Mouse (Mus musculus) hindbrain, postnatal 0 days (tissue): Measurements from ENCODE around the gene Tmem150c. TPM values are rescaled to one million over a fixed set of nuclear protein-coding genes. Genes with fewer than 3 reads are reported as not detected.
A peak's percentile ranks its signal among the peaks of the same experiment; 100 is the strongest.

Source experiments
- ATAC-seq: fragments of 200-750 bp; cut with Nextera tagmentation; 2 replicates; pipeline ENCODE4 v1.8.0; 2017; ENCODE audit warnings: mild to moderate bottlenecking, moderate TSS enrichment, moderate library complexity
- DNase-seq: peaks from one replicate; pipeline ENCODE4 v3.0.0-alpha.2; 2015; ENCODE audit warnings: low spot score
- H3K27ac ChIP-seq: fragments of 300-500 bp; sonication (generic); 2 replicates; pipeline ENCODE4 v1.5.1; 2014; ENCODE audit warnings: mild to moderate bottlenecking
- H3K27me3 ChIP-seq: fragments of 300-500 bp; sonication (generic); 2 replicates; pipeline ENCODE4 v1.6.1; 2014; ENCODE audit warnings: low read length, mixed read lengths; ENCODE audit not compliant: insufficient read depth
- H3K36me3 ChIP-seq: fragments of 300-500 bp; sonication (generic); 2 replicates; pipeline ENCODE4 v1.6.1; 2014; ENCODE audit warnings: low read length, mixed read lengths; ENCODE audit not compliant: insufficient read depth
- H3K4me1 ChIP-seq: fragments of 300-500 bp; sonication (generic); 2 replicates; pipeline ENCODE4 v1.6.1; 2014; ENCODE audit warnings: antibody characterized with exemption, low read length, mixed read lengths; ENCODE audit not compliant: insufficient read depth
- H3K4me2 ChIP-seq: fragments of 300-500 bp; sonication (generic); 2 replicates; pipeline ENCODE4 v1.6.1; 2014; ENCODE audit warnings: low read depth, mild to moderate bottlenecking, low read length, moderate library complexity, mixed read lengths
- H3K4me3 ChIP-seq: fragments of 300-500 bp; sonication (generic); 2 replicates; pipeline ENCODE4 v1.5.1; 2014; ENCODE audit warnings: low read length
- H3K9ac ChIP-seq: fragments of 300-500 bp; sonication (generic); replicated peaks from 2 replicates; pipeline ENCODE4 v1.6.1; 2014; ENCODE audit warnings: mild to moderate bottlenecking, low read length, moderate library complexity, mixed read lengths
- H3K9me3 ChIP-seq: fragments of 300-500 bp; sonication (generic); 2 replicates; pipeline ENCODE4 v1.6.1; 2016; ENCODE audit warnings: low read length, mixed read lengths
- CTCF ChIP-seq: IDR thresholded peaks from 2 replicates; pipeline ENCODE4 v1.5.1; 2016; ENCODE audit warnings: antibody characterized with exemption, control low read depth, low read depth
- WGBS: fragments of 180-500 bp; shearing (Covaris S2); extraction: QIAGEN DNeasy Blood & Tissue Kit; methylation state at CpG from one replicate; pipeline ENCODE4 v1.1.7; 2014; 5-methylcytosine and 5-hydroxymethylcytosine counted together
- polyA plus RNA-seq: library from polyadenylated mRNA; unstranded; fragments of >200 nt; fragmentation: Nextera tagmentation; extraction: Ambion mirVana; gene quantifications from 2 replicates; pipeline ENCODE4 v1.2.1, GENCODE M21; 2015
- total RNA-seq: library from RNA; depleted of rRNA; stranded (reverse); fragments of >200 nt; gene quantifications from 2 replicates; pipeline ENCODE4 v1.2.3, GENCODE M21; 2014

Tmem150c gene
- total and polyA plus RNA-seq, 2 experiments from 2014 or later: 32.7 to 59.5 TPM

DNA sequence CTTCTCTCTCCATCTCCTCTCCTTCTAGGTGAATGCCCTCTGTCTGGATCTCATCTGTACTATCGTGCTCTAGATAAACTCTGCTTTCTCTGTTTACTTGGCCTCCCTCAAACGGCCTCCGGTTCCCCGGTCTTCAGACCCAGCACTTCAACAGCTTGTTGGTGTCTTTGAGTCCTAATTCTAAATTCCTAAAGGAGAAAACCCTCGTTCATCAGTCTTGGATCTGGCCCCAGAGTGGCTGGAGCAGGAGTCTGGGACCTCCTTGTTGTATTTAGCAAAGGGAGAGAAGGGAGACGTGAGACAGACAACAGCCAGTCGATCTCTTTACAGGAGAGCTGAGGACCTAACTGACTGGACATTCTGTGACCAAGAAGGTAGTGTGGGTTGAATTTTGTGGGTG lies 27.0 kb upstream of the Tmem150c start:
- ATAC-seq (no peak), DNase-seq (no peak)
- no peaks in the 10 kb centered on the region for H3K9me3 ChIP-seq
- H3K4me3 ChIP-seq: no peak overlapping the region
- H3K36me3 ChIP-seq: no peaks in the 10 kb centered on the region
- H3K9ac ChIP-seq: no peak overlapping the region
- H3K4me2 ChIP-seq: no peak overlapping the region
- H3K4me1 ChIP-seq: no peaks in the 10 kb centered on the region
- no peaks in the 10 kb centered on the region for H3K27me3 ChIP-seq
- H3K27ac ChIP-seq: no peak overlapping the region
- WGBS: 79% methylated on average over 7 of the region's 7 CpGs
- TF ChIP-seq CTCF: no peak

DNA sequence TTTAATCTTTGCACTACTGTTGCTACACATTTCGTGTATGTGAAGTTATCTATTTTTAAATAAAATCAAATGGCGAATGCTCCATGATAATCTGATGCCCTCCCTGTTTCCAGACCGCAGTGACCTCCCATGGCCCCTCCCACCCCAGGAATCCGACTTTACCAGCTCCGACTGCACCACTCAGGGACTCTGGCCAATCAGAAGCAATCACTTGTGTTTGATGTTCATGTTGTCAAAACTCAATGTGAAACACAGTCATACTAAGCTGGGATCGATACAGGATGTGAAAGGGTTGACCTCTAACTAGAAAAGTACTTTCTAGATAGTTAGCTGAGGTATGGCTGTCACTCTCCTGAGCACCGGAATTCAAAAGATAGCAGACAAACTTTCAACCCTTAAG lies 26.3 kb upstream of the Tmem150c start:
- Histone ChIP-seq H3K36me3 (no peaks in the 10 kb centered on the region), H3K9me3 (no peaks in the 10 kb centered on the region), H3K4me3 (no peak overlapping the region), H3K9ac (no peak overlapping the region), H3K27ac (no peak overlapping the region), H3K4me2 (no peak overlapping the region), H3K4me1 (no peaks in the 10 kb centered on the region), H3K27me3 (no peaks in the 10 kb centered on the region)
- WGBS: 37% methylated on average over 7 of the region's 7 CpGs
- no peak for TF ChIP-seq CTCF
- no peak for ATAC-seq
- no peak for DNase-seq

DNA sequence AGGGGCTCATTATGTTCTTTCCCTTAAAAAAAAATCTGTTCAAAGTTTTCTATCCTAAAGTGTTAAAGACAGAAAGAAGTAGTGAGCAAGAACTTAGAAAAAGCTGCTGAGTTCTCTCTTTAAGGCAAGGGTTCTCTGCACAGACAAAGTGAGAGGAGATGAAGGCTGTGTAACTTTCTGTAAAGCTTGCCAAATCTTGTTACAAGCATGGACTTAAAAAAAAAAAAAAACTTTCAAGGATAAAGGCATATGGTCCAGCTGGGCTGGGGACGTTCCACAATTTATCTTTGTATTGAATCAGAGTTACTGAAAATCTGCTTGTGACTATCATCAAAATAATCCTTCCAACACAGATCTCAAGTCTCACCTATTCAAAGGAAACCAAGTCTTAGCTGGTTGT lies 21.4 kb upstream of the Tmem150c start:
- H3K9me3 ChIP-seq: no peaks in the 10 kb centered on the region
- 25% methylated on average over 1 of the region's 1 CpGs for WGBS
- DNase-seq (no peak), ATAC-seq (no peak)
- no peak for TF ChIP-seq CTCF
- H3K4me3 ChIP-seq: no peak overlapping the region
- H3K4me2 ChIP-seq: no peak overlapping the region
- H3K4me1 ChIP-seq: peaks cover 3% of the 10 kb centered on the region; the same call in 1 of the 2 replicates
- no peaks in the 10 kb centered on the region for H3K36me3 ChIP-seq
- no peak overlapping the region for H3K27ac ChIP-seq
- H3K9ac ChIP-seq: no peak overlapping the region
- no peaks in the 10 kb centered on the region for H3K27me3 ChIP-seq

GRCm38 (mm10) chr5:100178781-100179165 lies 19.2 kb upstream of the Tmem150c start:
- Histone ChIP-seq H3K27ac (no peak overlapping the region), H3K9me3 (no peaks in the 10 kb centered on the region), H3K9ac (no peak overlapping the region), H3K36me3 (no peaks in the 10 kb centered on the region), H3K4me3 (no peak overlapping the region), H3K27me3 (no peaks in the 10 kb centered on the region), H3K4me1 (peaks cover 9% of the 10 kb centered on the region; the same call in 1 of the 2 replicates), H3K4me2 (no peak overlapping the region)
- no peak for TF ChIP-seq CTCF
- DNase-seq: no peak
- WGBS: 42% methylated on average over 2 of the region's 2 CpGs
- ATAC-seq: no peak

GRCm38 (mm10) chr5:100178122-100178780 lies 18.6 kb upstream of the Tmem150c start:
- Histone ChIP-seq H3K9ac (no peak overlapping the region), H3K4me2 (no peak overlapping the region), H3K4me1 (peaks cover 9% of the 10 kb centered on the region; the same call in 1 of the 2 replicates), H3K4me3 (no peak overlapping the region), H3K27ac (no peak overlapping the region), H3K27me3 (no peaks in the 10 kb centered on the region), H3K9me3 (no peaks in the 10 kb centered on the region), H3K36me3 (no peaks in the 10 kb centered on the region)
- no peak for TF ChIP-seq CTCF
- ATAC-seq: peak; percentile 68
- DNase-seq: peak; percentile 73
- 61% methylated on average over 4 of the region's 4 CpGs for WGBS

GRCm38 (mm10) chr5:100177547-100177946 lies 17.9 kb upstream of the Tmem150c start:
- no peaks in the 10 kb centered on the region for H3K9me3 ChIP-seq

DNA sequence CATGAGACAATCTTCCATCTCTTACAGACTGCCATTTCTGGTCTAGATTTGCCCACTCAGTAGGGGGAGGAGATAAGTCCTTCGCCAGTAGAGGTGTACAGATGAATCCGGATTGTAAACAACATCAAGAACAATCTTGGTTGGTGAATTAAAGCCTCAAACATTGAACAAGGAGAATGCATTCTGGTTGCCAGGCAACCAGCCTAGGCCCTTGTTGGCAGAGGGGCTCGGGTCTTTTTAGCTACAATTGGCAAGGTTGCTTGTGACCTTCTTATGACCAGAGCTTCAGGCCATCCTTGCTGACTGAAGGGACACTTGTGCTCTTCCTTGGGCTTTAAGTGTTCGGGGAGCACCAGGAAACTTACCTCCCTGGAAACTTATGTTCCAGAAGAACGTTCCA lies 16.5 kb upstream of the Tmem150c start:
- no peak overlapping the region for H3K9ac ChIP-seq
- no peaks in the 10 kb centered on the region for H3K27me3 ChIP-seq
- TF ChIP-seq CTCF: no peak
- H3K36me3 ChIP-seq: no peaks in the 10 kb centered on the region
- H3K9me3 ChIP-seq: no peaks in the 10 kb centered on the region
- WGBS: 36% methylated on average over 5 of the region's 5 CpGs
- ATAC-seq: no peak
- peak; percentile 57 for DNase-seq
- no peak overlapping the region for H3K4me3 ChIP-seq
- H3K4me1 ChIP-seq: peaks cover 9% of the 10 kb centered on the region; the same call in 1 of the 2 replicates
- H3K4me2 ChIP-seq: no peak overlapping the region
- no peak overlapping the region for H3K27ac ChIP-seq

More at GRCm38 (mm10) chr5:100177547-100177946, 17.9 kb upstream of the Tmem150c start:
- no peak for TF ChIP-seq CTCF
- Histone ChIP-seq H3K27ac (no peak overlapping the region), H3K36me3 (no peaks in the 10 kb centered on the region), H3K9ac (no peak overlapping the region), H3K4me2 (no peak overlapping the region), H3K4me3 (no peak overlapping the region), H3K4me1 (peaks cover 9% of the 10 kb centered on the region; the same call in 1 of the 2 replicates), H3K27me3 (no peaks in the 10 kb centered on the region)
- WGBS: 57% methylated on average over 4 of the region's 5 CpGs
- DNase-seq: no peak
- no peak for ATAC-seq
